Mouse (Mus musculus) small intestine, adult 2 months (tissue): ENCODE results near the gene Ntn4. TPM values are rescaled to one million over a fixed set of nuclear protein-coding genes. Genes with fewer than 3 reads are reported as not detected.

ENCODE experiments used
- H3K27ac ChIP-seq: fragments of 200-500 bp; 2 replicates; pipeline ENCODE4 v1.5.1; 2012; ENCODE audit warnings: low read depth, low read length, control low read depth, inconsistent platforms; ENCODE audit not compliant: insufficient read depth
- H3K27me3 ChIP-seq: fragments of 200-500 bp; 2 replicates; pipeline ENCODE4 v1.6.1; 2012; ENCODE audit warnings: mild to moderate bottlenecking, moderate library complexity, low read length, inconsistent platforms; ENCODE audit not compliant: control insufficient read depth, insufficient read depth
- H3K36me3 ChIP-seq: fragments of 200-500 bp; 2 replicates; pipeline ENCODE4 v1.6.1; 2012; ENCODE audit warnings: mild to moderate bottlenecking, low read length, control low read depth, inconsistent platforms; ENCODE audit not compliant: control insufficient read depth, insufficient read depth
- H3K4me1 ChIP-seq: fragments of 200-500 bp; 2 replicates; pipeline ENCODE4 v1.6.1; 2012; ENCODE audit warnings: low read length, inconsistent platforms, mixed read lengths; ENCODE audit not compliant: control insufficient read depth, insufficient read depth, insufficient read length
- H3K4me3 ChIP-seq: fragments of 200-500 bp; 2 replicates; pipeline ENCODE4 v1.5.1; 2012; ENCODE audit warnings: low read depth, mild to moderate bottlenecking, control low read depth, inconsistent platforms, low read length, moderate library complexity
- CTCF ChIP-seq: fragments of 200-500 bp; IDR thresholded peaks from 2 replicates; pipeline ENCODE4 v1.5.1; 2012; ENCODE audit warnings: low read depth, mild to moderate bottlenecking, control low read depth, inconsistent platforms, low read length, moderate library complexity, mixed read lengths; ENCODE audit not compliant: insufficient replicate concordance, insufficient read length; ENCODE audit errors: extremely low read depth
- POLR2A ChIP-seq: fragments of 200-500 bp; IDR thresholded peaks from 2 replicates; pipeline ENCODE4 v1.6.1; 2012; ENCODE audit warnings: low read depth, mild to moderate bottlenecking, control low read depth, inconsistent platforms, low read length, moderate library complexity
- WGBS: fragments of 180-500 bp; shearing (Covaris S2); methylation state at CpG from one replicate; pipeline ENCODE4 v1.1.7; 2018; 5-methylcytosine and 5-hydroxymethylcytosine counted together
- polyA plus RNA-seq: library from polyadenylated mRNA; depleted of rRNA; stranded (reverse); fragments of >200 nt; gene quantifications from 2 replicates; pipeline ENCODE4 v1.2.3, GENCODE M21; 2012

Ntn4 gene
- polyA plus RNA-seq, 1 experiment = 5.8 TPM

DNA sequence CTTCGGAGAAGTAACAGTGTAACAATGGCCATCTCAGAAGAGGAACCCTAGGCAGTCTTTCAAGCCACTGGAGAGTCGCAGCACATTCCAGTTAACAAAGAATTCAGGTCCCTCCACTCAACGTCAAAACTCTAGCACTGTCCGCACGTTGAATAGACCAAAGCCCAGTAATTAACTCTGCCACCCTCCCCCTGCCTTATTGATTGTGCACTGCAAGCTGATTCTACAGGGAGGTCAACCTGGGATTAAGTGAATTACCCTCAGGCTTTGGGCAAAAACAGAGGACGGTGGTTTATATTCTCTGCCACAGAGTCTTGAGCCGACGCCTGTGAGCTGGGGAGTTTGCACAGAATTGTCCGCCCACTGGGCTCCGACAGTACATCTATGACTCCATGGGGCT, 115.7 kb downstream of the Ntn4 start:
- Histone ChIP-seq H3K27ac (no peak overlapping the region), H3K27me3 (no peaks in the 10 kb centered on the region), H3K4me3 (no peak overlapping the region), H3K4me1 (no peaks in the 10 kb centered on the region), H3K36me3 (no peaks in the 10 kb centered on the region)
- no peak for TF ChIP-seq POLR2A
- TF ChIP-seq CTCF = no peak
- WGBS = 75% methylated on average over 10 of the region's 10 CpGs

DNA sequence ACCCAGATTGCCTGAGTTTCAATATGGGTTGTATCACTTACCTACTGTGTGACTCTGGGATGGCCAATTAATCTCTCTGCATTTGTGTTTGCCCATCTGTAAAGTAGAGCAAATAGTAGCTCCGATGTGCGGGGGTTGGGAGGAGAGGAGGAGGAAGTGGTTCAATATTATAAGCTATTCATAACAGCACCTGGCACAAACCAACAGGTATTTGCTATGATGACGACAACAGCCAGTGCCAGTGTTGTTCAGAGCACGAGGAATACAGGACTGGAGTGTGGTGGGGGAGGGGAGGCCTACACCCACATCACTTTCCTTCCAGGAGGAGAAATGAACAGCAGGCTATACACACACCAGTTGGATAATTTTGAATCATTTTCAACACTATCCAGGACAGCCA, 119.2 kb downstream of the Ntn4 start:
- Histone ChIP-seq H3K36me3 (no peaks in the 10 kb centered on the region), H3K27me3 (no peaks in the 10 kb centered on the region), H3K4me3 (no peak overlapping the region), H3K27ac (no peak overlapping the region), H3K4me1 (no peaks in the 10 kb centered on the region; the same call in 1 of the 2 replicates)
- 26% methylated on average over 4 of the region's 4 CpGs for WGBS
- TF ChIP-seq POLR2A (no peak), CTCF (no peak)

DNA sequence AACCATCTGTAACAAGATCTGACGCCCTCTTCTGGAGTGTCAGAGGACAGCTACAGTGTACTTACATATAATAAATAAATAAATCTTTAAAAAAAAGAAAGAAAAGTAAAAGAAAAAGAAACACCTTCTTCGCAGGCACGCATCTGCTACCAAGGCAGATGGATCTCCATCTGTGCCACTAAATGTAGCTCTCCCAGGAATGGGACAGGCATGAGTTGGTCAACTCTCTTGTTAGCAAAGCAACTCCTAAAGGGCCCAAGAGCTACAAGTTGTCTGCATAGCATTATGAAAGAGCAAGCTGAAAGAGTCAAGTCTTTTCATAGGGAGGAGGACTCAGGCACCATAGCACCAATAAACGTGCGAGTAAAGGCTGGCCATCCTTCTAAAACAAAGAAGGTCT, 119.9 kb downstream of the Ntn4 start:
- H3K27ac ChIP-seq = no peak overlapping the region
- TF ChIP-seq CTCF = no peak
- no peak for TF ChIP-seq POLR2A
- H3K4me3 ChIP-seq = no peak overlapping the region
- no peaks in the 10 kb centered on the region for H3K36me3 ChIP-seq
- H3K27me3 ChIP-seq = no peaks in the 10 kb centered on the region
- H3K4me1 ChIP-seq = no peaks in the 10 kb centered on the region; the same call in 1 of the 2 replicates
- 91% methylated on average over 5 of the region's 5 CpGs for WGBS

DNA sequence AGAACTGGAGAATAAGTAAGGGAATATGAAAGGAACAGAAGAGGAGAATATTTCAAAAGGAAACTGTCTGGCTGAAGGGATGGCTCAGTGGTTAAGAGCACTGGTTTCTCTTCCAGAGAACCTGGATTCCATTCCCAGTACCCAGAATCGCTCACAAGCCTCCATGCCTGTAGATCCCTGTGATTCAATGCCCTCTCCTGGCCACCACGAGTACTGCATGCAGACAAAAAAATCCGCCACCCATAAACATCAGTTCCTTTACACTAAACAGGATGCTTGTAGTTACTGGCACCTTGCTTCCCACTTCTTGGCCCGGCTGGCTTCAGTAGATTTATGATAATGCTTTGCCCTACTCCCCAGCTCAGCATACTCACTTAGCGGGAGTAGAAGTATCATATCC, 122.6 kb downstream of the Ntn4 start:
- no peak overlapping the region for H3K27ac ChIP-seq
- H3K4me1 ChIP-seq = no peaks in the 10 kb centered on the region; the same call in 1 of the 2 replicates
- no peaks in the 10 kb centered on the region for H3K27me3 ChIP-seq
- WGBS = 54% methylated on average over 5 of the region's 5 CpGs
- H3K36me3 ChIP-seq = no peaks in the 10 kb centered on the region
- TF ChIP-seq POLR2A (no peak), CTCF (peak; percentile 71; the same call in 1 of the 2 replicates)
- H3K4me3 ChIP-seq = no peak overlapping the region

DNA sequence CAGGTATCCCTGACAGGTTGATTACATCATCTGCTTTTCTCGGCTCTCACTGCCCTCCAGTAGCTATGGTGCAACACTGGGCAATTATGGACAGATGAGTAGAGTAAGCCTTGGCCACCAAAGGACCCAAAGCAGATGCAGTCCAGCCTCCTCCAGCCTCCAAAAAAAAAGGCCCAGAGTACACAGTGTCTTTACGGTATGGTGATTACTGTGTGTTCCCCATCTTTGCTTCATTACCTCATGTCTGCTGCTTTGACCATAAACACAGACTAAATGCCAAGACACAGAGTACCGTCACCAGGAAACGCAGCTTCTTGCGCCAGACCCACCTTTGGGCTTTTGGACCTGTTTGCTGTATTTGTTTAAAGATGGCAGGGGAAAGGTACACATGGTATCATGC, 125.7 kb downstream of the Ntn4 start:
- Histone ChIP-seq H3K36me3 (no peaks in the 10 kb centered on the region), H3K27ac (no peak overlapping the region), H3K4me1 (no peaks in the 10 kb centered on the region; the same call in 1 of the 2 replicates), H3K4me3 (no peak overlapping the region), H3K27me3 (no peaks in the 10 kb centered on the region)
- no peak for TF ChIP-seq CTCF
- TF ChIP-seq POLR2A = no peak
- WGBS = 82% methylated on average over 5 of the region's 5 CpGs

DNA sequence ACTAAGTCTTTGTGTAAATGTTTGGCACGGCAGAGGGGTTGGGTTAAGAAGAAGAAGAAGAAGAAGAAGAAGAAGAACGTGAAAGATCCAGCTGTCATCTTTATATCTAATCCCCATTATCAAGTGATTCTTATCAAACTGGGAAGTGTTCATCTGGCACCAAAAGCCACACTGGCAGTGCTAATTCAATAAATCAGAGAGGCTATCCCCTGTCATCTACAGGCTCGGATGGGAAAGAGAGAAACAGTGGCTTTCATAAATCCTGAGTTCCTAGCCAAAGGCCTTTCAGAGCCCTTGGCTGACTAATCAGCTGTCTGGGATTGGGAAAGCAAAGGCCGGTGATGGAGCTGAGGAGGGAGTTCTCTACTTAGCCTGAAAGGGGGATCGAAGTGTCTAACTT, 126.8 kb downstream of the Ntn4 start:
- TF ChIP-seq POLR2A (no peak), CTCF (no peak)
- 65% methylated on average over 5 of the region's 5 CpGs for WGBS
- Histone ChIP-seq H3K36me3 (no peaks in the 10 kb centered on the region), H3K27ac (no peak overlapping the region), H3K4me1 (no peaks in the 10 kb centered on the region), H3K27me3 (no peaks in the 10 kb centered on the region), H3K4me3 (no peak overlapping the region)

- Histone ChIP-seq H3K27ac (no peak overlapping the region), H3K27me3 (no peaks in the 10 kb centered on the region), H3K36me3 (no peaks in the 10 kb centered on the region), H3K4me1 (no peaks in the 10 kb centered on the region), H3K4me3 (no peak overlapping the region)
- WGBS = 50% methylated on average over 9 of the region's 9 CpGs
- TF ChIP-seq POLR2A = no peak
- no peak for TF ChIP-seq CTCF
Measured at GRCm38 (mm10) chr10:93768222-93768621, 127.7 kb downstream of the Ntn4 start.
